Mouse (Mus musculus) central nervous system, embryonic 18 days (tissue): ENCODE measurements around the gene Gm4559. TPM values are rescaled to one million over a fixed set of nuclear protein-coding genes. Genes with fewer than 3 reads are reported as not detected.

Experiments
- polyA plus RNA-seq: library from polyadenylated mRNA; depleted of rRNA; stranded (reverse); fragments of >200 nt; gene quantifications from 2 replicates; pipeline ENCODE4 v1.2.3, GENCODE M21; 2012; rRNA removed

Gene Gm4559
- not detected in 2 replicates for polyA plus RNA-seq

DNA sequence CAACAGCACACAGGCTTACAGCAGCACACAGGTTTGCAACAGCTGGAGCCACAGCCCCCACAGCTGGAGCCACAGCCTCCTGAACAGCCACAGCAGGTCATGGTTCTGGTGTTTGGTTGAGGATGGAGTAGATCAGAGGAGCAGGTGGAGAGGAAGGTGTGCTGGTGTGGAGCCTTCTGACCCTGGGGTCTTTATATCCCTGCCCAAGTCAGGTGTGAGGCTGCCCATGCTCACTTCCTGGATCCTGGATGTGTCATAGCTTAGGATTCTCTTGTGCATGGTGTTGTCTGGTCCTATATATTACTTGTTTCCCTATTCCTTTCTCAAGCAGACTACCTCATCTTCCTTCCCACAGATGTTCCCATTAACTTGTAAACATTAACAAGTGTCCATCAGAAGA, at the start of gene Gm4559:
Gene Gm4559, minus strand, starts transcription at position 101 of the 400 bp plus-strand sequence.

GRCm38 (mm10) chr7:142303249-142303648, 29.1 kb upstream of the Gm4559 start, which contains the start of gene Krtap5-4:
Krtap5-4 (plus strand) TSS chr7:142303549.

GRCm38 (mm10) chr7:142297018-142297417, 22.9 kb upstream of the Gm4559 start, which contains the start of gene Krtap5-1:
Krtap5-1 (minus strand) TSS chr7:142297118.

GRCm38 (mm10) chr7:142258254-142258653, 15.9 kb downstream of the Gm4559 start, which contains the start of gene Gm2431:
Gm2431 (minus strand) TSS chr7:142258354.

GRCm38 (mm10) chr7:142240978-142241377, 33.2 kb downstream of the Gm4559 start, which contains the start of gene Gm40460:
Gm40460 (minus strand) TSS chr7:142241078.

DNA sequence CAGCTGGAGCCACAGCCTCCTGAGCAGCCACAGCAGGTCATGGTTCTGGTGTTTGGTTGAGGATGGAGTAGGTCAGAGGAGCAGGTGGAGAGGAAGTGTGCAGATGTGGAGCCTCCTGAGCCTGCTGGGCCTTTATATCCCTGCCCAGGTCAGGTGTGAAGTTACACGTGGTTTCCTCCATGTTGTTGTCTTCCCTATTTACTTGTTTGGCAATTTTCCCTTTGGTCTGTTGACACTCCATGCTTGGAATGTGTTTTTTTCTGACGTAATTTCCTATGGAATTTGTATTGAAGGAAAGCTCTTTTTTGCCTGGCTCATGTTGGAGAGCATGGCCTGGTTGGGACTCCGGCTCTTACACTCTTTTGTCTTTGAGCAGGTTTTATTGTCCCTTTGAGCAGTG, 44.3 kb downstream of the Gm4559 start, which contains the start of gene Krtap5-5:
Gene Krtap5-5, minus strand, starts transcription at position 101 of the 400 bp plus-strand sequence.

Other genes starting within 250 kb of the Gm4559 start
- 39.0 and 41.2 TPM in 2 replicates for gene Mob2, start 213.3 kb downstream of the Gm4559 start, polyA plus RNA-seq
- 88.4 and 113 TPM in 2 replicates for gene Dusp8, start 178.5 kb downstream of the Gm4559 start, polyA plus RNA-seq
- gene Gm45618, start 153.6 kb downstream of the Gm4559 start, polyA plus RNA-seq = not detected in 2 replicates
- not detected in 2 replicates for gene Gm39115, start 138.3 kb downstream of the Gm4559 start, polyA plus RNA-seq
- not detected in 2 replicates for gene Gm45337, start 129.8 kb downstream of the Gm4559 start, polyA plus RNA-seq
- gene Gm29735, start 117.2 kb downstream of the Gm4559 start, polyA plus RNA-seq = not detected in 2 replicates
- gene Gm4553, start 108.6 kb downstream of the Gm4559 start, polyA plus RNA-seq = not detected in 2 replicates
- gene Krtap5-2, start 98.4 kb downstream of the Gm4559 start, polyA plus RNA-seq = not detected in 2 replicates
- gene Gm10153, start 84.0 kb downstream of the Gm4559 start, polyA plus RNA-seq = not detected in 2 replicates
- not detected in 2 replicates for gene Krtap5-3, start 73.0 kb downstream of the Gm4559 start, polyA plus RNA-seq
- 0.13 TPM in 1 of 2 replicates, not detected in the other for gene Gm7579, start 62.5 kb downstream of the Gm4559 start, polyA plus RNA-seq
- not detected in 2 replicates for gene Krtap5-5, start 44.4 kb downstream of the Gm4559 start, polyA plus RNA-seq
- not detected in 2 replicates for gene Gm40460, start 33.3 kb downstream of the Gm4559 start, polyA plus RNA-seq
- not detected in 2 replicates for gene Gm2431, start 16.0 kb downstream of the Gm4559 start, polyA plus RNA-seq
- gene Krtap5-1, start 22.8 kb upstream of the Gm4559 start, polyA plus RNA-seq = not detected in 2 replicates
- gene Krtap5-4, start 29.2 kb upstream of the Gm4559 start, polyA plus RNA-seq = not detected in 2 replicates
- gene Ifitm10, start 99.4 kb upstream of the Gm4559 start, polyA plus RNA-seq = 6.9 and 7.4 TPM in 2 replicates
- 0.28 and 0.48 TPM in 2 replicates for gene Gm49369, start 108.3 kb upstream of the Gm4559 start, polyA plus RNA-seq
- 186 and 196 TPM in 2 replicates for gene Ctsd, start 113.7 kb upstream of the Gm4559 start, polyA plus RNA-seq
- gene Syt8, start 160.5 kb upstream of the Gm4559 start, polyA plus RNA-seq = 0.11 and 3.3 TPM in 2 replicates
- gene Tnni2, start 167.4 kb upstream of the Gm4559 start, polyA plus RNA-seq = 1.3 and 75.5 TPM in 2 replicates
- 7.4 and 8.8 TPM in 2 replicates for gene Lsp1, start 186.4 kb upstream of the Gm4559 start, polyA plus RNA-seq
- 1.2 and 47.8 TPM in 2 replicates for gene Tnnt3, start 224.5 kb upstream of the Gm4559 start, polyA plus RNA-seq